Mouse (Mus musculus): ENCODE measurements around the gene Hist1h1d.

Gene Hist1h1d

GRCm38 (mm10) chr13:23552962-23553361 lies at the start of gene Hist1h1d:
Hist1h1d (plus strand) TSS chr13:23553262.
- DNase-seq: no peak

GRCm38 (mm10) chr13:23503797-23504196 lies 49.3 kb upstream of the Hist1h1d start:
- peak in 1 of 2 experiments; percentile 27 for DNase-seq

GRCm38 (mm10) chr13:23505662-23506345 lies 47.3 kb upstream of the Hist1h1d start:
- no peak for DNase-seq

- peak; percentile 15 to 40 for DNase-seq
Measured at GRCm38 (mm10) chr13:23506351-23506750, 46.7 kb upstream of the Hist1h1d start.

- DNase-seq: no peak
Measured at GRCm38 (mm10) chr13:23506819-23507515, 46.1 kb upstream of the Hist1h1d start.

GRCm38 (mm10) chr13:23510127-23510526 lies 42.9 kb upstream of the Hist1h1d start:
- DNase-seq: no peak

GRCm38 (mm10) chr13:23513517-23513916 lies 39.5 kb upstream of the Hist1h1d start:
- DNase-seq: no peak

- DNase-seq: no peak
Measured at GRCm38 (mm10) chr13:23515281-23515680, 37.8 kb upstream of the Hist1h1d start.

GRCm38 (mm10) chr13:23515826-23516620 lies 37.0 kb upstream of the Hist1h1d start:
- DNase-seq: no peak

- peak; percentile 63 to 82 for DNase-seq
Measured at GRCm38 (mm10) chr13:23516822-23517602, 36.0 kb upstream of the Hist1h1d start.

- peak; percentile 78 to 87 for DNase-seq
Measured at GRCm38 (mm10) chr13:23517603-23518294, 35.3 kb upstream of the Hist1h1d start.

- no peak for DNase-seq
Measured at GRCm38 (mm10) chr13:23518295-23518603, 34.8 kb upstream of the Hist1h1d start.

- DNase-seq: peak; percentile 56 to 77
Measured at GRCm38 (mm10) chr13:23518885-23519284, 34.2 kb upstream of the Hist1h1d start.

- peak; percentile 47 to 72 for DNase-seq
Measured at GRCm38 (mm10) chr13:23519416-23519815, 33.6 kb upstream of the Hist1h1d start.

GRCm38 (mm10) chr13:23521703-23522102 lies 31.4 kb upstream of the Hist1h1d start:
- peak; percentile 65 to 76 for DNase-seq

- DNase-seq: no peak
Measured at GRCm38 (mm10) chr13:23523976-23524375, 29.1 kb upstream of the Hist1h1d start.

- peak in 1 of 2 experiments; percentile 57 for DNase-seq
Measured at GRCm38 (mm10) chr13:23524654-23525053, 28.4 kb upstream of the Hist1h1d start.

- DNase-seq: no peak
Measured at GRCm38 (mm10) chr13:23525901-23526300, 27.2 kb upstream of the Hist1h1d start.

- DNase-seq: peak; percentile 73 to 84
Measured at GRCm38 (mm10) chr13:23526312-23526711, 26.8 kb upstream of the Hist1h1d start.

GRCm38 (mm10) chr13:23529005-23529404 lies 24.1 kb upstream of the Hist1h1d start:
- no peak for DNase-seq

- no peak for DNase-seq
Measured at GRCm38 (mm10) chr13:23529480-23530165, 23.4 kb upstream of the Hist1h1d start.
